Mouse (Mus musculus) CH12.LX (cell line): Measurements from ENCODE around the gene Asap2. TPM values are rescaled to one million over a fixed set of nuclear protein-coding genes. Genes with fewer than 3 reads are reported as not detected.

ENCODE experiments used
- DNase-seq: peaks from one replicate; pipeline ENCODE4 v3.0.0-alpha.2; 2013; ENCODE audit errors: extremely low read depth
- H3K27ac ChIP-seq: 2 replicates; pipeline ENCODE4 v1.5.1; 2012; ENCODE audit warnings: low read depth, mild to moderate bottlenecking, control low read depth, moderate library complexity; ENCODE audit not compliant: insufficient read depth
- H3K27me3 ChIP-seq: replicated peaks from 2 replicates; pipeline ENCODE3; 2012; ENCODE audit warnings: inconsistent platforms
- H3K36me3 ChIP-seq, 2 experiments: replicated peaks in 1 of 2; 2 replicates each; pipeline versions ENCODE3 to v1.6.1; 2012; ENCODE audit warnings: inconsistent platforms in 1 of 2, low read length in 1 of 2, mild to moderate bottlenecking in 1 of 2, mixed read lengths in 1 of 2, moderate library complexity in 1 of 2; ENCODE audit not compliant: control insufficient read depth in 1 of 2, insufficient read depth in 1 of 2
- H3K4me1 ChIP-seq, 2 experiments: 2 replicates each; pipeline ENCODE4 v1.6.1; 2012; ENCODE audit warnings: inconsistent platforms in 1 of 2, moderate library complexity in 1 of 2; ENCODE audit not compliant: insufficient read depth in 2 of 2, control insufficient read depth in 1 of 2
- H3K4me2 ChIP-seq: 2 replicates; pipeline ENCODE4 v1.6.1; 2012; ENCODE audit warnings: low read depth, mild to moderate bottlenecking, control low read depth; ENCODE audit not compliant: poor library complexity, insufficient read depth, severe bottlenecking
- H3K4me3 ChIP-seq, 3 experiments: fragments of 150-350 bp in 1 of 3; sonication (generic) in 1 of 3; replicated peaks in 1 of 3; 2 replicates each; pipeline versions ENCODE3 to v1.5.1; 2011 to 2012; ENCODE audit warnings: low read depth in 2 of 3, low read length in 2 of 3, mild to moderate bottlenecking in 2 of 3, moderate library complexity in 2 of 3, control low read depth in 1 of 3, improper control_type of control experiment in 1 of 3, inconsistent platforms in 1 of 3, mixed read lengths in 1 of 3; ENCODE audit not compliant: poor library complexity in 1 of 3
- H3K79me2 ChIP-seq: replicated peaks from 2 replicates; pipeline ENCODE4 v1.6.1; 2012; ENCODE audit warnings: mild to moderate bottlenecking, moderate library complexity; ENCODE audit not compliant: control insufficient read depth, poor library complexity, insufficient read depth, severe bottlenecking; ENCODE audit errors: extremely low read depth
- H3K9ac ChIP-seq: 2 replicates; pipeline ENCODE4 v1.6.1; 2012; ENCODE audit warnings: low read depth, mild to moderate bottlenecking, control low read depth, moderate library complexity; ENCODE audit not compliant: insufficient read depth
- H3K9me3 ChIP-seq: replicated peaks from 2 replicates; pipeline ENCODE3; 2012; ENCODE audit warnings: low read length, inconsistent platforms, mixed read lengths
- CHD1 ChIP-seq: IDR thresholded peaks from 2 replicates; pipeline ENCODE4 v1.6.1; 2012; ENCODE audit warnings: low read depth, low read length, improper control_type of control experiment, inconsistent platforms
- CHD2 ChIP-seq: IDR thresholded peaks from 2 replicates; pipeline ENCODE4 v1.6.1; 2011; ENCODE audit warnings: low read length, improper control_type of control experiment
- CTCF ChIP-seq, 2 experiments: IDR thresholded peaks in 1 of 2; conservative IDR thresholded peaks in 1 of 2; 2 replicates each; pipeline ENCODE4 v1.5.1; 2011 to 2012; ENCODE audit warnings: low read depth in 2 of 2, low read length in 2 of 2, improper control_type of control experiment in 1 of 2, inconsistent platforms in 1 of 2, mild to moderate bottlenecking in 1 of 2, moderate library complexity in 1 of 2
- E2F4 ChIP-seq: IDR thresholded peaks from 2 replicates; pipeline ENCODE4 v1.6.1; 2011; ENCODE audit warnings: low read depth, low read length, improper control_type of control experiment; ENCODE audit not compliant: insufficient replicate concordance
- EP300 ChIP-seq: IDR thresholded peaks from 2 replicates; pipeline ENCODE4 v1.6.1; 2011; ENCODE audit warnings: low read length, improper control_type of control experiment
- IRF4 ChIP-seq: IDR thresholded peaks from 2 replicates; pipeline ENCODE4 v1.6.1; 2014; ENCODE audit warnings: low read depth, mild to moderate bottlenecking, inconsistent platforms, low read length, improper control_type of control experiment
- MAZ ChIP-seq: IDR thresholded peaks from 2 replicates; pipeline ENCODE4 v1.6.1; 2012; ENCODE audit warnings: low read depth, mild to moderate bottlenecking, inconsistent platforms, low read length, improper control_type of control experiment, moderate library complexity
- MEF2A ChIP-seq: IDR thresholded peaks from 2 replicates; pipeline ENCODE4 v1.6.1; 2014; ENCODE audit warnings: low read depth, mild to moderate bottlenecking, inconsistent platforms, low read length, improper control_type of control experiment, borderline replicate concordance
- MXI1 ChIP-seq: IDR thresholded peaks from 2 replicates; pipeline ENCODE4 v1.6.1; 2011; ENCODE audit warnings: mild to moderate bottlenecking, low read depth, low read length, improper control_type of control experiment
- MYC ChIP-seq: IDR thresholded peaks from 2 replicates; pipeline ENCODE4 v1.6.1; 2011; ENCODE audit warnings: low read depth, mild to moderate bottlenecking, improper control_type of control experiment, low read length
- NELFE ChIP-seq: IDR thresholded peaks from 2 replicates; pipeline ENCODE4 v1.6.1; 2011; ENCODE audit warnings: low read depth, low read length, improper control_type of control experiment
- NRF1 ChIP-seq: IDR thresholded peaks from 2 replicates; pipeline ENCODE4 v1.6.1; 2014; ENCODE audit warnings: low read depth, mild to moderate bottlenecking, inconsistent platforms, low read length, improper control_type of control experiment, moderate library complexity
- POLR2AphosphoS2 ChIP-seq: IDR thresholded peaks from 2 replicates; pipeline ENCODE4 v1.6.1; 2011; ENCODE audit warnings: low read depth, low read length, improper control_type of control experiment
- RAD21 ChIP-seq: IDR thresholded peaks from 2 replicates; pipeline ENCODE4 v1.6.1; 2011; ENCODE audit warnings: low read depth, mild to moderate bottlenecking, low read length, improper control_type of control experiment, moderate library complexity
- SMC3 ChIP-seq: IDR thresholded peaks from 2 replicates; pipeline ENCODE4 v1.6.1; 2011; ENCODE audit warnings: low read depth, low read length, improper control_type of control experiment
- USF1 ChIP-seq: IDR thresholded peaks from 2 replicates; pipeline ENCODE4 v1.6.1; 2014; ENCODE audit warnings: low read depth, mild to moderate bottlenecking, inconsistent platforms, low read length, improper control_type of control experiment
- USF2 ChIP-seq: conservative IDR thresholded peaks from 2 replicates; pipeline ENCODE4 v1.6.1; 2011; ENCODE audit warnings: low read depth, low read length, improper control_type of control experiment
- ZKSCAN1 ChIP-seq: IDR thresholded peaks from 2 replicates; pipeline ENCODE4 v1.6.1; 2012; ENCODE audit warnings: low read depth, inconsistent platforms, low read length, improper control_type of control experiment, borderline replicate concordance
- ZNF384 ChIP-seq: IDR thresholded peaks from 2 replicates; pipeline ENCODE4 v1.6.1; 2012; ENCODE audit warnings: low read depth, low read length, improper control_type of control experiment, inconsistent platforms
- dilution Hi-C: fragments of 300-500 bp; cut with MboI; formaldehyde crosslinking; loops from 2 replicates; pipeline ENCODE4 v1.14.3; 2020; ENCODE audit warnings: low sequenced_read_pairs; ENCODE audit not compliant: extremely low pct_unique_long_range_greater_than_20kb, extremely low pct_ligation_motif_present
- in situ Hi-C: fragments of 300-500 bp; cut with MboI; formaldehyde crosslinking; loops from 3 replicates; pipeline ENCODE4 v1.14.3; 2019; ENCODE audit warnings: low sequenced_read_pairs, low pct_ligation_motif_present, low pct_unique_long_range_greater_than_20kb, mixed read lengths
- polyA plus RNA-seq: library from polyadenylated mRNA; unstranded; fragments of >175 nt; gene quantifications from 2 replicates; pipeline ENCODE4 v1.2.1, GENCODE M21; 2012; ENCODE audit warnings: low read depth; ENCODE audit not compliant: insufficient read length
- total RNA-seq, 2 experiments: library from RNA; depleted of rRNA; stranded (reverse); fragments of 300-350 nt in 1 of 2; fragments of >200 nt in 1 of 2; gene quantifications; 2 replicates each; pipeline ENCODE4 v1.2.3; 2012 to 2014

Gene Asap2
- total and polyA plus RNA-seq, 3 experiments: 0.17 to 0.64 (median 0.17) TPM

GRCm38 (mm10) chr12:21247711-21248392 is 257.6 kb downstream of the Asap2 start:
- Histone ChIP-seq H3K27me3 (no peaks in the 10 kb centered on the region), H3K4me1 (no peaks in the 10 kb centered on the region), H3K9me3 (no peaks in the 10 kb centered on the region), H3K4me2 (no peak overlapping the region), H3K27ac (no peak overlapping the region), H3K9ac (no peak overlapping the region), H3K79me2 (no peaks in the 10 kb centered on the region), H3K36me3 (peaks cover 0 to 3% of the 10 kb centered on the region in 2 experiments), H3K4me3 (no peak overlapping the region)
- dilution Hi-C loops (no loop called here), in situ Hi-C loops (no loop called here)
- TF ChIP-seq E2F4: no peak
- no peak for TF ChIP-seq ZKSCAN1
- TF ChIP-seq NRF1: no peak
- no peak for TF ChIP-seq NELFE
- TF ChIP-seq MXI1: no peak
- TF ChIP-seq POLR2AphosphoS2: no peak
- no peak for TF ChIP-seq IRF4
- TF ChIP-seq USF2: no peak
- no peak for TF ChIP-seq SMC3
- no peak for TF ChIP-seq MYC
- TF ChIP-seq CHD2: no peak
- no peak for TF ChIP-seq USF1
- TF ChIP-seq CHD1: no peak
- no peak for DNase-seq

- H3K36me3 ChIP-seq: peaks cover 0 to 29% of the 10 kb centered on the region in 2 experiments
- dilution Hi-C loops: no loop called here
- peak; percentile 27 for DNase-seq
Observed at GRCm38 (mm10) chr12:21260494-21261256, 270.4 kb downstream of the Asap2 start.

More at GRCm38 (mm10) chr12:21260494-21261256, 270.4 kb downstream of the Asap2 start:
- no peaks in the 10 kb centered on the region for H3K27me3 ChIP-seq
- no peak for TF ChIP-seq MYC
- TF ChIP-seq EP300: no peak
- no peak for TF ChIP-seq MAZ
- TF ChIP-seq CTCF (conservative IDR thresholded peaks at IDR 0.05 in 1 of 2, IDR thresholded peaks at IDR 0.05 in 1 of 2; ENCODE audit: low read depth in 2 of 2, low read length in 2 of 2): peak in 1 of 2 experiments; percentile 64; a peak in 2 of 4 replicates
- TF ChIP-seq MEF2A: no peak
- TF ChIP-seq SMC3: peak; percentile 48
- no peak for TF ChIP-seq IRF4
- peak; percentile 44 for TF ChIP-seq RAD21
- no peak for TF ChIP-seq ZNF384
- H3K9ac ChIP-seq: no peak overlapping the region
- no peaks in the 10 kb centered on the region for H3K79me2 ChIP-seq
- peaks cover 6 to 11% of the 10 kb centered on the region in 2 experiments; a peak in 3 of 4 replicates for H3K4me1 ChIP-seq
- no peak overlapping the region for H3K4me3 ChIP-seq
- H3K4me2 ChIP-seq: no peak overlapping the region
- H3K9me3 ChIP-seq: no peaks in the 10 kb centered on the region
- no peak overlapping the region for H3K27ac ChIP-seq
- in situ Hi-C loops: loop anchor here (25.0 kb wide), 1 partner anchor 173 kb away; no protein-coding TSS in a partner anchor
